Mouse (Mus musculus): ENCODE data around the gene Sp100.

Sp100 gene

DNA sequence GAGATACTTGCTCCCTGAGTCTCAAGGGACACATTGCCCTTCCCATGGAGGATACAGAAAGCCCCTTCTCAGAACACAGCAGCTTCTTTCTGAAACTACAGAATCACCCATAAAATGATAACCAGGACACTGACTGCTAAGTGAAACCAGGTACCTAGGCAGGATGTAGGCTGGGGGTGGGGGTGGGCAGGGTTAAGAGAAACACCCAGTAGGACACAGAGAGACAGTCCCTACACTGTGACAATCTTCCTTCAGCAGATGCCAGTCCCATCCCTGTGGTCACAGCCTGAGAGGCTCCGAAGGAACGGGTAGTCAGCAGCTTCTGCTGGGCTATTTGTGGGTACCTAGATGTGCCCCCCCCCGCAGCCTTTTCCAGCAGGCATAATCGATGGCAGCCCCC is 100.9 kb downstream of the Sp100 start:
- no peak for DNase-seq (ENCODE audit: low read depth)

DNA sequence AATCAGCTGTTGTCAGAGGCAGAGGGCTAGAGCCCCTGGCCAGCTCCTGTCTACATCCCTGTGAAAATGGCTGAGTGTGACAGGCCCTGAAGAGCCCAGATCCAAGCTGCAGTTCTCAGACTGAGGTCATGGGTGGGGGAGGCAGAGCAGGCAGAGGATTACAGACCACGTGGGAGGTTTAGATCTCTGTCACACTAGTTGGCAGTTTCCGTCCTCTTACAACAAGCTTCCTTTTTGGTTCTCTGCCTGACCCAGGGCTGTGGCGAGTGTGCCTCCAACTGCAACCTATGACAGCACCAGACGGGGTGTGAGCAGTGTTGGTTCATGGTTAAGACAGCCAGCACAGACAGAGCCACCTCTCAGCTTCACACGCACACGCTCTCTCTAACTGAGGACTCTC is 101.7 kb downstream of the Sp100 start:
- peak; percentile 50 for DNase-seq (ENCODE audit: low read depth)

GRCm38 (mm10) chr1:85751932-85752680 is 102.3 kb downstream of the Sp100 start:
- no peak for DNase-seq (ENCODE audit: low read depth)

GRCm38 (mm10) chr1:85757531-85758230 is 107.9 kb downstream of the Sp100 start:
- no peak for DNase-seq (ENCODE audit: low read depth)

DNA sequence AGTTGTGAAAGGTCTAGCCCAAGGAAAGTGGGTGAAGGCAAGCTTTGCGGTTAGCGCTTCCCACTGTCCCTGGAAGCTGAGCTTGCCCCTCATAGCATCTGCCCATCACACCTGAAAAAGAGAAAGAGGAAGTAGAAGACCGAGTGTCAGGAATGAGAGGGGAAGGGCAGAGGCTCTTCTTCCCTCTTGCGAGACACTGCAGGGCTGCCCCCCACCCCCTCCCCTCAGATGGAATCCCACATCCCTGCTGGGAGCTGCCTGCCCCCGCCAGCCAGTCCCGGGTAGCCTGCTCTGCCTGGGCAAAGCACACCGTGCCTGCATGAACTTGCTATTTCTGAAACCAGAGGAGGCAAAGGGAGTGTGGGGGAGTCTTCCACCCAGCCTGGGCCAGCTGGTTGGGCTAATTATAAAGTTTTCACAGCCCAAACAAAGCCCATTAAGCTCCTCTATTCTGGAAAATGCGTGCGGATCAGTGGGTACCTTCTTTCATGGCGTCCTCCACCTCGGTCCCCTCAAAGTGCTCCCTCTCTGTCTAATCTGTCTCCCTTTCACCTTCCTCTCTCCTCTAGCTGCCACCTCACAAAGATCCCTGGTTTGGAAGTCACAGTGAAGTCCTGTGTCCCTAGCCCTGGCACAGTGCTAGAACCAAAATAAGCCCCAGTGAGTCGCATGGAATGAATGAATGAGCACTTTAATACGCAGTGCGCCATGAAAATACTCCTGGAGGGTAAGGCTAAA is 108.6 kb downstream of the Sp100 start:
- DNase-seq (ENCODE audit: low read depth), result no peak

- DNase-seq (ENCODE audit: low read depth), result no peak
Measured at GRCm38 (mm10) chr1:85758969-85759293, 109.1 kb downstream of the Sp100 start.

Measured in c-Kit-positive CD71-negative TER-119-negative erythroid progenitor cells, embryonic 14.5 days (primary cell).